Mouse (Mus musculus) neural tube, embryonic 10.5 days (tissue): ENCODE data around the gene Zfp367.
A peak's percentile ranks its signal among the peaks of the same experiment; 100 is the strongest.

Source experiments
- DNase-seq: peaks from one replicate; pipeline ENCODE4 v3.0.0-alpha.2; 2017; ENCODE audit warnings: low spot score; ENCODE audit errors: extremely low spot score

The Zfp367 gene

DNA sequence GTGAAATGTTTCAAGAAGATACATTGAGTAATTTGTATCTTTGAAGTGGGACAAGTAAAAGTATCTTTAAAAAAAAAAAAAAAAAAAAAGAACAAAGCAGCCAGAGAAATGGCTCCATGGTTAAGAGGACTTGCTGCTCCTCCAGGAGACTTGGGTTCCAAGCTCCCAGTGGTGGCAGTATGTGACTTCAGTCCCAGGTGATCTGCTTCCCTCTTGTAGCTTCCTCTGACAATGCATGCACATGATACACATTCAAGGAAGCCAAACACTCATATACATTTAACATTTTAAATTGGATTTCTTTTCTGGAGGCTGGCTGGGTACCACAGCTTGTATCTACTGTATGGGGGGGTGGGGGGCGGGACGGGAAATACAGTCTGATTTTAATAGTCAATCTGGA lies 1.6 kb upstream of the Zfp367 start:
- DNase-seq, result no peak

DNA sequence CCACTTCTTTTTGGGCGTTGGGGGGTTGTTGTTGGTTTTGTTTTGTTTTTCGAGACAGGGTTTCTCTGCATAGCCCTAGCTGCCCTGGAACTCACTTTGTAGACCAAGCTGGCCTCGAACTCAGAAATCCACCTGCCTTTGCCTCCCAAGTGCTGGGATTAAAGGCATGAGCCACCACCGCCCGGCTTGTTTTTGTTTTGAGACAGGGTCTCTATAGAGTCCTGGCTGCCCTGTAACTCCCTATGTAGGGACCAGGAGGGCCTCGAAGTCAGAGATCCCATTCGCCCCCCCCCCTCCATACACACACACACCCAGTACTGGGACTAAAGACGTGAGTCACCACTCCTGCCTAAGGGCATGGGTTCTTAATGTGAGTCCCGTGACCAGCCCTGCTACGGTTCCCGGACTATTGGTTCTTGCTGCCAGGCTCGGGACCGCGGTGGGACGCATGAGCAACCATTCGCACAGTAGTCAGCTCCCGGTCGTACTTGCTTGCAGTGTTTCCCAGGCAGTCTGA lies 807 bp upstream of the Zfp367 start:
- peak; percentile 66 for DNase-seq

DNA sequence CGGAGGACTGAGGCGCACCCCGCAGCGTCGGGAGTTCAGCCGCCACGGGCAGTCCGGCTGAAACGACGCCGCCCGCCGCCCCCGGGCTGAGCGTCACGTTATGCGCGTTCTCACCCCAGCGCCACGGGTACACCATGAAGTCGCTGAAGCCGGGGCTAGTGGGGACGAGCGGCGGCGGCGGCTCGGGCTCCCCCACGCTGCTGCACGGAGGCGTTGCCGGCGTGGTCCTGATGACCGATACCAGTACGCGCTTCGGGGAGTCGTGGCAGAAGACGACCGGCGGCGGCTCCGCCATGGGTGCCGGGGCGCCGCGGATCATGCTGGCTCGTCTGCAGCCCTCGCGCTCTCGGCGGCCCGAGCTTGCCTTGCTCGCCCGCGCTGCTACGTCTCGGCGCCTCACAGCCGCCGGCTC lies 325 bp downstream of the Zfp367 start:
- no peak for DNase-seq

DNA sequence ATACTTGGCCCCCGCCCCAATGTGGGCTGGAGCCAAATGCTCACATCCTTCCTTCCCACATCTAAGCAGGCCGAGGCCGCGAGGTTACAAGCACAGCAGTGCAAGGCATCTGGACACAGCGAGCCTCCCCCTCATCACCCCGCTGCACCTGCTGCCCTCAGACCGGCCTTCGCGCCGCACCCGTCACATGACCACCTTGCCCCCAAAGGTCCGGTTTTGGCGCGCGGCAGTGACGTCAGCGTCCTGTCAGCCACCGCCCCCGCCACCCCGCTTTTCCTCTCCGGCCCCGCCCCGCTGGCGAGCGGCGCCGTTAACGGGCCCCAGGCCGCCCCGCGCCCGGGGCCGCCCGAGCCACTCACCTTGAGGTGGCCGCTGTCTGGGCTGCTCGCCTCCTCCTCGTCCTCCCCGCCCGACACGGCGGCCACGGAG lies 747 bp downstream of the Zfp367 start:
- DNase-seq, result peak; percentile 91

DNA sequence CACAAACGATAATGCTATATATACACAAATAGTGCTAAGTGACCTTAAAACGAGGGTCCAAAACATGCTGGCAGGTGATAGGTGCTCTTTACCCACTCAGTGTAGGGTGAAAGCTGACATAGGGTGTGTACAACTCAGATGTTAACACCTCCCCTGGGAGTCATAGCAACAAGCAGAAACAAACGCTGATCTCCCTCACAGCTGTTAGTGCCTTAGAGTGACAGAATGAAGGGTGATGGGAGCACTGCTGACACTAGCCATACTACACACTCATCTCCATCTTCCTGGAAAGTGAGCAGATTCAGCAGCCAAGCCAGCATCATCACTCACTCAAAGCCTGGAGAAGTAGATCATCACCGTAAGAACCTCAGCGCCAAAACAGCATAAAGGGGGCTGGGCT lies 2.9 kb downstream of the Zfp367 start:
- DNase-seq, result no peak

DNA sequence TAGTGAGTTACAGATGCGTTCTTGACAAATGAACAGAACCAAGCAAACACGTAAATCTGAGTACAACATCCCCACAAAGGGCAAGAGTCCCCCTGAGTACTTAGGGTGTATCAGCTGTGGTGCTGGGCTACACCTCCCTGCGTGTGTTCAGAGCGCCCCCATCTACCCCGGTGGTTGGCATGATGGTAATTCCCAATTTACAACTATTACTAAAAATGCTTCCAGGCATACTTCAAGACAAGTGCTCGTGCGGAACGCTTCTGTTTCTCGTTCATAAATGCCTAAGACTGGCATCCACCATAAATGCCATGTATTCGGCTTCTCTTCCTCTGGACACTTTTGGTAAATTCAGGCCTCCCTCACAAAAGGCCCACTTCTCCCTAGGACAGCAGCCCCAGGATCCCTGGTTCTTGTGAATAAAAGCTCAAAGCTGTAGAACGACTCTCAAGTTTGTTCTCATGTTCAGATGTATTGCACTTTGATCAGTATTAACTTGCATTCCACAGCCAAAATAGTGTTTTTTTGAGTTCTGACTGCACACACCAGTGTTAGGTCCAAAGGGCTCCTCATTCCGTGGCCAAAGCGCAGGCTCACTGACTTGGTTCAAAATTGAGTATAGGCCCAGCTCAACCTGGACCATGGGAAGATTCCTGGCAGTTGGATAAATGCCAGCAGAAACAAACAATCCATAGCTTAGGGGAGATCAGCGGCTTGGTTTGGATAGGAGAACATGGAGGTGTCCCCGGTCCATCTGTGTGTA lies 23.2 kb downstream of the Zfp367 start:
- peak; percentile 41 for DNase-seq

DNA sequence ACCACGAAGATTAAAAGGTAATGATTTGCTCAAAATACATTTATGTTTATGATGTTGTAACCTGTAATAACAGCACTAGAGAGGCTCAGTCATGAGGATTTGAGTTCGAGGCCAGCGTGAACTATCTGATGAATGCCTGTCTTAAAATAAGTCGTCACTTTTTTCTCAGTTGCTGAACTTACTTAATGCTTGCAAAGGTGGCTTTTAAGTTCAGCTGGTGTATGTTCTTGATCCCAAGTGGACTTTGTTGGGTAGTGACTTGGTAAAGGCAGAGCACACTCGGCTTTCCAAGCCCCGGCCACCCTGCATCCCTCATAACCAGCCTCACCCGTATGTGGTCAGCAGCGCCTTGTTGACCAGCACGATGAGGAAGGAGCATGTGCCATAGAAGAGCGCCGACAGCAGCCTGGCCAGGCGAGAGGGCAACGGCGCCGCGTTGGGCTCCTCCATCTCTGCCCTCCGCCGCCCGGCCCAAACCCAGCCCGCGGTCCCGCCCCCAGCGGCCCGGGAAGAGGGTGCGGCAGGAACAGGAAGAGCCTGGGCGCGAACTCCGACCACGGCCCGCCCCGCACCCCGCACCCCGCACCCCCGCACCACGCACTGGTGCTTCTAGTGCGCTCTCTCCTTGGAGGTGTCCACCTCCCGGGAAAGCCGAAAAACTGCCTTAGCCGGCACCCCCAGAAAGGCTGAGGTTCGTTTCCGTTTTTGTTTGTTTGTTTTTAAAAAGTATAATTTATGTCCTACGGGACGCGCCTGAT lies 24.0 kb downstream of the Zfp367 start, which contains the start of gene Slc35d2:
TSS of gene Slc35d2 (minus strand) at position 511 of the 758 bp plus-strand sequence.
- peak; percentile 53 for DNase-seq

DNA sequence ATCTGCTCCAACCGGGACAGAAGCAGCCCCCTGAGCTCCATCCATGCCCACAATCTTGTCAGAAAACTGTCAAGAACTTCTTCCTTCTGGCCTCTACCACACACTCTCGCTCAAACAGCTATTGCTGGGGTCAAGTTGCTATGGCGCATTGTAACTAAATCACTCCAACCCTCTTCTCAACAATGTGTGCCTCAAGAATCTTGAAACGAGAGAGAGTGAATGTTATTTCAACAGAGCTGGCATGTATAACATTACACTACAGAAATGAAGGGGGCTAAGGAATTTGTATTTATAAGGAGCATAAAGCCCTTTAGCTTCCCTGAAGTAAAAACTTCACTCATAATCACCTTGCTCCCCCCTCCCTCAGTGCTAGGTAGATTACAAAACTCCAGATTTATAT lies 26.7 kb downstream of the Zfp367 start:
- no peak for DNase-seq

DNA sequence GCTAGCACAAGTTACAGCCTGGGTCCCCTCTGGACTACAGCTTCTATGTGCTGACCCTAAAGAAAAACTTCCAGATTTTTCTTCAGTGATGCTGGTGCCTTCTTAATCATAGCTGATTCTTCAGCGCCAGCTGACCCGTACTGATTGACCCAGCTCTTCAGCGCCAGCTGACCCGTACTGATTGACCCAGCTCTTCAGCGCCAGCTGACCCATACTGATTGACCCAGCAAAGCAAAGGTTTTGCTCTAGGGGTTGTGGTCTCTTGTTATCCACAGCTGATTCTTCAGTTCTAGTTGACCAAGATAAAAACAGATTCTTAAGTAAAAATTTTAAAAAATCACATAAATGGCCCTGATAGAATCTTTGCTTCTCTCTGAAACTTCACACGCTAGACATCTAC lies 28.1 kb downstream of the Zfp367 start:
- no peak for DNase-seq

DNA sequence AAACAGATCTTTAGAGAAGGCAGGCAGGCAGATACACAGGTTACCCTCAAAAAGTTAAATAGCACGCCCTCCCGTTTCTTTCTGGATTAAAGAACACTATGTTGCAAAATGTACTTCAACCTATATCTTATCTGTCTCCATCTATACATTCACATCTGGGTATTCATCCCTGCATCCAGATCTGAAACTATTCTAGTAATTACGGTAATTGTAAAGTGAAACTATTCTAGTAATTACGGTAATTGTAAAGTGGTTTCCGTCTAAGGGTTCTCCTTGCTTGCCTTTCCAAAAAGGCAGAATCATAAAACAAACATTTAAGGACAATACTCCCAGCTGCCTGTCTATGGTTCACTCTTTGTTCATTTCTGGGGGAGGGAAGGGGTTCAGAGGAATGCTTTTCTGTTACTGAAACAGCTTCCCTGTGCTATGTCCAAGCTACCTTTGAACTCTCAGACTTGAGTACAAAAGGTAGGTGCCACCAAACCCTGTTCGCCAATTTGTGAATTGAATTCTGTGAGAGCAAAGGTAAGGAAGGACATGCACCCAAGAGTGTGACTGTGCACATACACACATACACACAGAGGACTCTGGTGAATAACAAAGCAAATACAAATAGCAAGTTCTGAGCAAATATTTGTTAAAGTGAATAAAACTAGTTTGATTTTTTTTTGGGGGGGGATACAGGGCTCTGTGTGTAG lies 29.4 kb downstream of the Zfp367 start:
- DNase-seq, result no peak

DNA sequence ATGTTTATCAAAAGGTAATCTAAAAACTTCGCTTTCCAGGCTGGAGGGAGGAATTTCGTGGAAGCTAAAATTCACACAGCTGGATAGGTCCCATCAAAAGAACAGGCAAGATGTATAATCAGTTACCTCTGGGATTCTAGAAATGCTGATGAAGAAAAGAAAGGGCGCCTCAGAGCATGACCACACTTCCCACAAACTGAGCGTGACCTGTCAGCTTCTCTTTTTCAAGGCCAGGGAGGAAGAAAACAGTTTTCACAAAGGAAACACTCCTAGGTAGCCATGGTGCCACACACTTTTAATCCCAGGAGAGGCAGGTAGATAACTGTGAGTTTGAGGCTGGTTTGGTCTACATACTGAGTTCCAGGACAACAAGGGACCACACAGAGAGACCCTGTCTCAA lies 32.2 kb downstream of the Zfp367 start:
- DNase-seq, result no peak

DNA sequence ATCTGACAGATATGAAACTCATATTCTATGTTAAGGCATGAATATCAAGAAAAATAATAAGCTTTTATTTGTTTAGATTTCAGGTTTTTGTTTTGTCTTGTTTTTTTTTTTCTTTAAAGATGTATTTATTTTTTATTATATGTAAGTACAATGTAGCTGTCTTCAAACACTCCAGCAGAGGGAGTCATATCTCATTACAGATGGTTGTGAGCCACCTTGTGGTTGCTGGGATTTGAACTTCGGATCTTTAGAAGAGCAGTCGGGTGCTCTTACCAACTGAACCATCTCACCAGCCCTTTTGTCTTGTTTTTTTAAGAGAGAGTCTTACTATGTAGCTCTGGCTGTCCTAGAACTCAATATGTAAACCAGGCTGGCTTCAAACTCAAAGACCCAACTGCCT lies 35.6 kb downstream of the Zfp367 start:
- no peak for DNase-seq

DNA sequence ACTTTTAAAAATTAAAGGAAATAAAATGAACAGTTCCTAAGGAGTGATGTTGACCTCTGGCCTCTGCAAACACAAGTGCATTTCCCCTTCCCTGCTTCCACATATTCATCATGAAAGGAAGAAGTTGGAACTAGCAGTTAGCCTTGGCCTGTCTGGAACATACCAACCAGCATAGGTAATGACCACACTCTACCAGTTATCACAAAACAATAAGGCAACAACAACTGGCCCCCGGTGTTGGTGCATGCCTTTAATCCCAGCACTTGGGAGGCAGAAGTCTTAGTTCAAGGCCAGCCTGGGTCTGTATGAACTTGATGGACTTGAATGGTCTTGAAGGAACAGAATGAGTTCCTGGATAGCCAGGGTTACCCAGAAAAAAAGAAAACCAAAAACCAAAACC lies 42.6 kb downstream of the Zfp367 start:
- no peak for DNase-seq

DNA sequence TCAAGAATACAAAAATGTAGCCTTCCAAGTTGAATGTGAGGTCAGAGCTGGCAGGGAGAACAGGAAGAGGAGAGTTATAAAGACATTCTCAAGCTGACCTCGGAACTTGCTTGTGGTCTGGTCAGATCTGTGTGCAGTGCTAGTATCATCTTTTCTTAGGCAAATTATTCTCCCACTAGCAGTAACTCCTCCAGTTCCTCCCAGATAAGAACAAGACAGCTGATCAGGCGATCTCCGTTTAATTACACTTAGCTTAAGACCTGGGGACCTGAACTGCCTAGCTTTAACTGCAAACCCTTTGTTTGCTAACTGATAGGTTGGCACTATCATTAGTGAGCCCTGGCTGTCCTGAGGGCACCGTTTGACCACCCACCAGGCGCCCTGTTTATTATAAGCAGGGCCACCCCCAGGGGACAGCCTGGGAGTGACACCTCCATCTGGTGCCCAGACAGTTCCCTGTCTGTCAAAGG lies 44.6 kb downstream of the Zfp367 start:
- DNase-seq, result peak; percentile 42

DNA sequence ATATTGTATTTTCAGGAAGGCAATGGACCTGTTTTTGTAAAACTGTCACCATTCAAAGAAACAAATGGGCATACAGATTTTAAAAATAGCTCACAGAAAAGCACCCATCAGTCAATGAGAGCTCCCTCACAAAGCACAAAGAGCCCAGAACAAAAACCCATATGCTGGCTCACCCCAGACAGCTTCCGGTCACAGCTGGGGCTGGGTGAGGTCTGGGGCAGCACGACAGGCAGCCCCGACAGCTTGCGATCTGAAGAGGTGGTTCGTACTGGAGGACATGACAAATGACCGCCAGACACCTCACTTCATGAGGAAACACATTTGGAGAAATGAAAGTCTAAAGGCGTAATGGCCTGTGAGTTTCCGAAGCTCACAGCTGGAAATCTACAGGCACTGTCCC lies 45.5 kb downstream of the Zfp367 start:
- DNase-seq, result peak; percentile 74

DNA sequence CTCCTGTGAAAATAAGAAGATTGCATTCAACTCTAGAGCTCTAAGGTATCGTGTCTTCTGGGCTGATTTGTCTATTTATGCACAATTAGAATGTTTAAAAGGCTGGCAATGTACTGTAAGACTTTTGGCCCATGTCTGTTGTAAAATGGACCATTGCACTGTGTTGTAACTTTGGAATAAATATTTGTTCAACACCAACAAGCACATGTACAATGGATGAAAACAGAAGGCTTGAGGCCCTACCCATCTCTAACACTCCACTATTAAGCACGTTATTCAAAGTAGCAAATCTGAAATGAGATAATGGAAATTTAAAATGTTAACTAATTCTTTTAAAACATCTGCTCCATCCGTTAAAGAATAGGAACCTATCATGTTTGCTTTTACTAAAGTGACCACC lies 45.9 kb downstream of the Zfp367 start:
- no peak for DNase-seq

DNA sequence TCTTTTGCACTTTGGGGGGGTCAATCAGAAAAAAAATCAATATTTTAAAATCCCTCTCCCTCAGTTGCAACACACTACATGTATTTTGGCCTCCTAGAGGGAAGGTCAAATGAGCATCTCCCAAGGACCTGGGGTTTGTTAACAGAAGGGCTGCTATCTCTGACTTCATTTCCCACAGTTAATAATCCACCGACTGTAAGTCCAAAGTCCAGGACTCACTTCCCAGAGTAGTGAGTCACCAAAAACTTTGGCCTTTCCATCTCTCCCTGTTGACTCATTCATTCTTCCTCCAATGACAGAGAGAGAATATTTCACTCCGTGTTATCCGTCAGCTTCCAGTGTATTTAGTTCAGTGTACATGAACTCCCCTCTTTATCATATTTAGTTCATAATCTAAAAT lies 47.3 kb downstream of the Zfp367 start:
- DNase-seq, result no peak

DNA sequence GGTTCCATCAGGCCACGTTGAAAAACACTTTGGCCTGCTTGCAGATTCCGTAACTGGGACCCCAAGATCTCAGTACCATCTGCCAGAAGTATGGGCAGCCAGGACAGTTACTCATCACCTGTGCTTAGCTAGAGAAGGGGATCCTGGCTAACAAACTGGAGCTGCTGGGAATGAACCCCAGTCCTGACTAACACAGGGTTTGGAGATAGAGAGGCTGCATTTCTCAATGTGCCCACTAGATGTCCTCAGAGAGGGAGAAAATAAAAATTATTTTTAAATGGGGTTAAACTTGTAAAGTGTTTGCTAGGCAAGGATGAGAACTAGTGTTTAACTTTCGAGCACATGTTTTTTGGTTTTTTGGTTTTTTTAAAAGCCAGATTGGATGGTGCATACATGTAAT lies 52.8 kb downstream of the Zfp367 start:
- DNase-seq, result peak; percentile 29

DNA sequence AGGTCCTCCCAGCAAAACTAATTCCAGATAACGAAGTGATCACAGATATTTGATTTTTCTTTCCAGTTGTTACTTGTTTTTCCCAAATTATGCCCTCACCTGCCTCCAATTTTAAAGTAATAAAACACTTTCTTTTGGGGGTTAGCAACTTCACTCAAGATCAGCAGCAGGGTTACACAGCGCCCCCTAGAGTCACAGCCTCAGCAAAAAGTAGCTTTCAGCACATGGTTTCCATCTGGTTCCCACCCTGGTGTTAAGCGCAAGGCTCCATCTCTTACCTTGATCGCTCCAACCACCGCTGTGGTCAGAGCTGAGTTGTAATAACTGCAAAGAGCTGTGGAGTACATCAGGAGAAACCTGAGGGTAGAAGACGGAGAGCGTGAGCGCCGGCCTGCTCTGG lies 54.0 kb downstream of the Zfp367 start:
- DNase-seq, result no peak

DNA sequence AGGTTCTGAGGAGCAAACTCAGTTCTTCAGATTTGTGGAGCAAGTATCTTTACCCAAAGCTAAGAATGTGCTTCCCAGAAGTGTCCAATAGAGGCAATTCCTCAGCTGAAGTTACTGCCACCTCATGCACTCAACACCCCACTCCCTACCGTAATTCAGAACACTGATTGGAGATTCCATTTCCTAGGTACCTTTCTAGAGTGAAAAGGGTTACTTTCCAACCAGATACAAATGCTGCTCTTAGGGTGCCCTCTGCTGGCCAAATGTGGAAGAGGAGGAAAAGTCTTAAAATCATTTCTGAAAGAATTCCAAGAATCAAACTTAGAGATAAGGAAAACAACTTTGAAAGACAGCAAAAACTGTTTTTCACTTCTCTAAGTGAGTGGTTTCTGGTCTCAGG lies 59.7 kb downstream of the Zfp367 start:
- peak; percentile 83 for DNase-seq

DNA sequence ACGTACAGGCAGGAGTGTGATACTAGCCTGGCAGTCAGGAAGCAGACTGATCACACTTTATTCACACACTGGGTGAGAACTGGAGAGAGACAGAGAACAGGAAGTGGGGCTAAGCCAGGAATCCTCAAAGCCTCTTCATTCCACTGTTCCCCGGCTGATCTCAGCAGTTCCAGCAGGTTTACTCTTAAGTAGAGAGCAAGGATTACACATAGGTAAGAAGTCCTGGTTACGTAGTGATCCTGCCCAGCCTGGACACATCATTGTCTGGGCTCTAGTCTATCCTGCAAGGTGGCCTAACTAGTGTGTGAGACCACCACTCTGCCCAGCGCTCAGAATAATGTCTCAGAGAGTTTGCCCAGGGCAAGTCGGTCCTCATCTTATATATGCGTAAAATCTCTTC lies 60.2 kb downstream of the Zfp367 start:
- no peak for DNase-seq

DNA sequence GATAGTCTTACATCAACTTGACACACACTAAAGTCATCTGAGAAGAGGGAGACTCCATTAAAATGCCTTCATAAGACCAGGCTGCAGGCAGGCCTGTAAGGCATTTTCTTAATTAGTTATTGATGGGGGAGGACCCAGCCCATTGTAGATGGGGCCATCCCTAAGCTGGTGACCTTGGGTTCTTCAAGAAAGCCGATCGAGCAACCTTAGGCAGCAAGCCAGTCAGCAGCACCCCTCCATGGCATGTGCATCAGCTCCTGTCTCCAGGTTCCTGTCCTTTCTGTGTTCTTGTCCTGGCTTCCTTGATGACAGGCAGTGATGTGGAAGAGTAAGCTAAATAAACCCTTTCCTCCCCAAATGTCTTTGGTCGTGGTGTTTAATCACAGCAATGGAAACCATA lies 60.9 kb downstream of the Zfp367 start:
- DNase-seq, result no peak
